Mouse (Mus musculus) neutrophil, adult 83 days (primary cell): ENCODE results near the gene Slc13a2. TPM values are rescaled to one million over a fixed set of nuclear protein-coding genes. Genes with fewer than 3 reads are reported as not detected.

Source experiments
- total RNA-seq, 2 experiments: library from RNA; stranded (reverse); gene quantifications; one replicate each; pipeline ENCODE4 v1.2.4; 2023

Gene Slc13a2
- total RNA-seq = under 1 TPM in 1 of 2 experiments, not detected in 1; 0.22 TPM

DNA sequence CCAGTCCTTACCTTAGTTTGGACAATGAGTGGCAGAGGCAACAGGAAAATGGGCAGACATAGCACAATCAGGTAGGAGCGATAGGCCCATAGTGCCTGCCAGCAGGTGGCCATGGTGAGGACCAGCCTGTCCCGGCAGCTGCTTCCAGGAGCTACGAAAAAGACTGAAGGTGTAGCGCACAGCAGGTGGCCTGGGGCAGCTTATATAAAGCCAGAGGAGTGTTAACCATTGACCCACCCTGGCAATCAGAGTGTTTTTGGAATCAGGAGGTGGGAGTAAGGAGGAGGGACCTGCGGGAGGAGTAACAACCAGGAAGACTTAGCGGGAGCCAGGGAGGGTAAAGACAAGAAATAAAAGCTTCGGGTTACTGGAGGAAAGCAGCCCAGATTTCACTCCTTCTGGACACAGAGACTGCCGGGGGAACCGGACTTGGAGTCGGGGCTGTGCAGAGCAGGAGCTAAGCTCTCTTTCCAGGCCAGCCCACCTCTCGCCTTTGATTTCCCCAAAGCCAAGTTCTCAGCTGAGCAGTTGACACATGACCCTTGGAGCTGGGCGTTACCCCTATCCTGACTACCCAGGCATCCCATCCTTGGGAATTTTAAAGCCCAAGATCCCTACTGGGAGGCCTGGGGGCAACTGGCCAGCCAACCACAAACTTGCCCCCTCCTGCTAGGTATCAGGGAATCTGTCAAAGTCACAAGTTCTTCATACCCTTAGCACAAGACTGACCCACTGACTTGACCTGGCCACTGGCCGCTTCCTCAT, at the start of gene Slc13a2:
Gene Slc13a2 (minus strand): TSS at position 163 of the 765 bp plus-strand sequence.

DNA sequence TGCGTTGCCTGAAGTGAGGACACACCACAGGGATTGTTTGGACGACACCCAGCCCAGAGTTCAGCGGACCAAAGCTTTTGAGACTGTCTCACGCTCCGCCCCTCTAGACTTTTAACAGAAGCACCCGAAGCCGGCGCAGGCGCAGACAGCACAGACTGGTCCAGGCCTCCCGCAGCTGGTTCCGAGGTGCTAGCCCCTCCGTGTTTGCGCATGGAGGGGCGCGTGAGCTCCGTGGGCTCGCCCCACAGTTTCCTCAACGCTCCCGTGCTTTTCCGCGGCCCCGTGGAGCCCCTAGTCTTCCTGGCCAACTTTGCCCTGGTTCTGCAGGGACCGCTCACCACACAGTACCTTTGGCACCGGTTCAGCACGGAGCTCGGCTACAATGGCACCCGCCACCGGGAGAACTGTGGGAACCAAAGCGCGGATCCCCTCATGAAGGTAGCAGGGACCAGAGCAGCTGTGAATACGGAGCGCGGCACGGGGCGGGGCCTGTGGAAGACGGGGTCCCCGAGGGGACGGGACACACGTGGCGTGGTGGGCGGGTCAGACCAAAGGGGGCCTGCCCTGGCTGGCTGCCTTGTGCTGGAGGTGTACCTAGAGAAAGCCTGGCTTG, 43.7 kb upstream of the Slc13a2 start, which contains the start of gene Slc46a1:
Gene Slc46a1 (plus strand): TSS at position 130 of the 613 bp plus-strand sequence.

DNA sequence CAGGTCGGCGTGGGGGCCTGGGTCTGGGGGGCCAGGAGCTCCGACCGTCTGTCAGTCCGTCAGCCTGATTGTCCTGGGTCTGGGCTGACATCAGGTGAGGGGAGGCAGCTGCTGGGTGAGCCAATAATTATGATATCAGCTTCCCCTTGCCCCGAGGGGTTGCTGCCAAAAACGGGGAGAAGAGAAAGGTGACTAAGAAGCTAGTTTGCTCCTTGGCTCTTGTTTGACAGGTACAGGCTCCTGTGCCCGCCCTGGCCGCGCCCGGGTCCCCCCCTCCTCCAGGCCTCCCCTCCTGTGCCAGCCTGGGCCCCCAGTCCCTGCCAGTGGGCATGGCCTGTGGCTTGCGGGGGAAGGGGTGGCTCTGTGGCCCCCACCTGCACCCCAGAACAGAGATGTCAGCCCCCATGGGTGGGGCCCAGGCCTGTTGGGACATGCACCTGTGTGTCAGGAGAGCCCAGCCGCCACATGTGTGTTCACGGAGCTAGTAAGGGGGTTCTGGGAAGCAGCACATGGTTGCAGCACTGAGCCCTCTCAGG, 35.4 kb downstream of the Slc13a2 start, which contains the start of gene Foxn1:
Gene Foxn1 (minus strand): TSS at position 51 of the 536 bp plus-strand sequence.

Other genes with a start within 250 kb of the Slc13a2 start
- 1 to 10 TPM; 4.3 to 7.2 TPM for gene Nek8, start 245.5 kb downstream of the Slc13a2 start, total RNA-seq
- 1 to 10 TPM; 6.0 to 7.4 TPM for gene Tlcd1, start 245.5 kb downstream of the Slc13a2 start, total RNA-seq
- 1,000 to 10,000 TPM; 1,117 to 1,118 TPM for gene Rpl23a, start 238.6 kb downstream of the Slc13a2 start, total RNA-seq
- under 1 TPM in 1 of 2 experiments, not detected in 1; 0.46 TPM for gene Rab34, start 233.8 kb downstream of the Slc13a2 start, total RNA-seq
- 1 to 10 TPM; 1.1 to 1.3 TPM for gene Proca1, start 228.8 kb downstream of the Slc13a2 start, total RNA-seq
- 10 to 100 TPM; 42.7 to 43.7 TPM for gene Sdf2, start 176.5 kb downstream of the Slc13a2 start, total RNA-seq
- 10 to 100 TPM; 40.2 to 42.4 TPM for gene Supt6, start 176.2 kb downstream of the Slc13a2 start, total RNA-seq
- 10 to 100 TPM; 60.2 to 60.8 TPM for gene 2610507B11Rik, start 160.5 kb downstream of the Slc13a2 start, total RNA-seq
- gene BC030499, start 131.4 kb downstream of the Slc13a2 start, total RNA-seq = under 1 TPM; 0.26 to 0.68 TPM
- gene Spag5, start 120.7 kb downstream of the Slc13a2 start, total RNA-seq = 10 to 100 TPM; 61.7 to 63.1 TPM
- 1 to 10 TPM; 2.6 to 3.6 TPM for gene Aldoc, start 99.2 kb downstream of the Slc13a2 start, total RNA-seq
- gene Pigs, start 93.8 kb downstream of the Slc13a2 start, total RNA-seq = 10 to 100 TPM; 37.7 to 40.2 TPM
- 100 to 1,000 TPM; 106 to 112 TPM for gene Unc119, start 78.7 kb downstream of the Slc13a2 start, total RNA-seq
- under 1 TPM in 1 of 2 experiments, not detected in 1; 0.15 TPM for gene Foxn1, start 35.7 kb downstream of the Slc13a2 start, total RNA-seq
- 1 to 10 TPM in 1 of 2 experiments, under 1 TPM in 1; 0.79 to 2.1 TPM for gene Slc46a1, start 43.5 kb upstream of the Slc13a2 start, total RNA-seq
- under 1 TPM; 0.29 to 0.35 TPM for gene Sarm1, start 75.5 kb upstream of the Slc13a2 start, total RNA-seq
- not detected for gene Vtn, start 76.9 kb upstream of the Slc13a2 start, total RNA-seq
- not detected for gene Sebox, start 81.2 kb upstream of the Slc13a2 start, total RNA-seq
- gene Tmem199, start 90.0 kb upstream of the Slc13a2 start, total RNA-seq = 1 to 10 TPM; 8.0 to 9.7 TPM
- gene Poldip2, start 90.0 kb upstream of the Slc13a2 start, total RNA-seq = 10 to 100 TPM; 20.7 to 23.2 TPM
- gene Tnfaip1, start 114.1 kb upstream of the Slc13a2 start, total RNA-seq = 1 to 10 TPM; 5.8 to 7.1 TPM
- 10 to 100 TPM; 30.1 to 31.4 TPM for gene Ift20, start 114.1 kb upstream of the Slc13a2 start, total RNA-seq
- 10 to 100 TPM; 11.5 to 11.6 TPM for gene Tmem97, start 128.6 kb upstream of the Slc13a2 start, total RNA-seq